Mouse (Mus musculus): ENCODE measurements at regions not wholly inside any gene's neighbourhood (a gene's known extent, or its start where the extent isn't known, plus 50 kb on each side); places are given as distances from the start of the nearest gene placed in this dataset.

DNA sequence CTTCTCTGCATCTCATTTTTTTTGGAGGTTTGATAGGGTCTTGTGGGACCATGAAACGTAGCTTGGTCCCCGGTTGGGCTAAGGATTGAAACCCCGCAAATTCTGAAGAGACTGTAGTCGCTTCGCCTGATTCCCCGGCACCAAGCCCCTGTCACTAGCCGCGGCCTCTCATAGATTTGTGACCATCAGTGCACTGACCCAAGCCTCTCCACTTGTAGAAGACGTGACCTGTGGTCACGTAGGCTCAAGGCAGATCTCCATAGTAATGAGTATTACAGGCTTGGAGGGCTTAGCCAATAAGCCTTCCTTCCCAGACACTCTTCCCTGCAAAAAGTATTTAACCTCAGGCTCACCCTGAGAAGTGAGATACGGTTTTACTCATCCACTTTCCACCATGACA is 73.3 kb downstream of the Gpr6 start:
- H3K4me2 ChIP-seq (ENCODE audit: low read depth, low read length) = no peak overlapping the region
- no peaks in the 10 kb centered on the region for H3K36me3 ChIP-seq (replicated peaks; ENCODE audit: control insufficient read depth, insufficient read depth, low read length)
- no peak overlapping the region for H3K4me3 ChIP-seq (ENCODE audit: low read depth, low read length)
- no peaks in the 10 kb centered on the region for H3K9me3 ChIP-seq (replicated peaks; ENCODE audit: control insufficient read depth, low read length)
- ATAC-seq (ENCODE audit: insufficient read depth, low read depth) (no peak), DNase-seq (ENCODE audit: low spot score) (no peak)
- no peak overlapping the region for H3K9ac ChIP-seq (replicated peaks; ENCODE audit: low read depth, low read length)
- H3K27me3 ChIP-seq (ENCODE audit: control insufficient read depth, insufficient read depth, low read length) = 0 out of 2 replicates have a peak, but pooled peaks cover 3% of the 10 kb centered on the region
- no peak overlapping the region for H3K27ac ChIP-seq (ENCODE audit: low read depth)
- no peaks in the 10 kb centered on the region for H3K4me1 ChIP-seq (ENCODE audit: control insufficient read depth, insufficient read depth)
- WGBS = 87% methylated on average over 11 of the region's 11 CpGs
- TF ChIP-seq EP300 (IDR thresholded peaks at IDR 0.05; ENCODE audit: low read depth) (no peak), CTCF (IDR thresholded peaks at IDR 0.05; ENCODE audit: low read depth) (no peak)

DNA sequence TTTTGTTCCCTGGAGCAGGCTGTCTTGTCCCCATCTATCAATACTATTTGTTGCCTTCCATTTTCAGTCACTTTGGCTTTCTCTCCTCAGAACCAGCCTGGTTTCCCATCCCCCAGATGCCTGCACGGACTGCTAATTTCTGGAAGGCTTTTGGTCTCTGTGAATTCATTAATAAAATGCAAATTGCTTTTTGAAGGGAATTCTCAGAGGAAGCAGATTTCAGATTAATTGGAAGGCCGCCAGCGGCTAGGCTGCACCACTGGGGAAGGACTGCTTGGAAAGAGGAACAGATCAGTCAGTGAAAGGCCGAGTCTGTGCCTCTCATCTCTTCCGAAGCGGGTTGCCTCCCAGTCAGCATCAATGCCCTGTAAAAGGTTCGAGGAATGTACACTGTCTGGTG is 73.8 kb downstream of the Gpr6 start:
- no peaks in the 10 kb centered on the region for H3K36me3 ChIP-seq (replicated peaks; ENCODE audit: control insufficient read depth, insufficient read depth, low read length)
- H3K4me3 ChIP-seq (ENCODE audit: low read depth, low read length) = no peak overlapping the region
- TF ChIP-seq EP300 (IDR thresholded peaks at IDR 0.05; ENCODE audit: low read depth) = no peak
- no peak for TF ChIP-seq CTCF (IDR thresholded peaks at IDR 0.05; ENCODE audit: low read depth)
- H3K27me3 ChIP-seq (ENCODE audit: control insufficient read depth, insufficient read depth, low read length) = 0 out of 2 replicates have a peak, but pooled peaks cover 3% of the 10 kb centered on the region
- no peak overlapping the region for H3K4me2 ChIP-seq (ENCODE audit: low read depth, low read length)
- H3K27ac ChIP-seq (ENCODE audit: low read depth) = no peak overlapping the region
- DNase-seq (ENCODE audit: low spot score) (no peak), ATAC-seq (ENCODE audit: insufficient read depth, low read depth) (no peak)
- H3K9me3 ChIP-seq (replicated peaks; ENCODE audit: control insufficient read depth, low read length) = no peaks in the 10 kb centered on the region
- H3K9ac ChIP-seq (replicated peaks; ENCODE audit: low read depth, low read length) = no peak overlapping the region
- no peaks in the 10 kb centered on the region for H3K4me1 ChIP-seq (ENCODE audit: control insufficient read depth, insufficient read depth)
- 64% methylated on average over 7 of the region's 7 CpGs for WGBS

DNA sequence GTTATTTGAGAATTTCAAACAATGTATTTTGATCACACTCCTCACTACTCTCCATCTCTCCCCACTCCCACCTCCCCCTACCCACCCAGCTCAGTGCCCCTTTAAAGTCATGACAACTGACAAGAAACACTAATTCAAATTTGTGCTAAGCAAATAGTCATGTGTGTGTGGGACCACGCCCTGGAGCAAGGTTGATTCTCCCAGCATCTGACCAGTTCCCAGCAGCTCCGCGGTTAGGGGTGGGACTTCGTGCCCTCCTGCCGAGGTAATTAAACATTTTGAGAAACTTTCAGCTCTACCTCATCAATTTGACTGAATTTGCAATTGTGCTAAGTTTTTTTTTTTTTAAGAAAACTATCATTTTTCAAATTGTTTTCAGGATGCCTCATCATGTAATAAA is 74.5 kb downstream of the Gpr6 start:
- no peak overlapping the region for H3K27ac ChIP-seq (ENCODE audit: low read depth)
- H3K9me3 ChIP-seq (replicated peaks; ENCODE audit: control insufficient read depth, low read length) = no peaks in the 10 kb centered on the region
- 0 out of 2 replicates have a peak, but pooled peaks cover 3% of the 10 kb centered on the region for H3K27me3 ChIP-seq (ENCODE audit: control insufficient read depth, insufficient read depth, low read length)
- H3K9ac ChIP-seq (replicated peaks; ENCODE audit: low read depth, low read length) = no peak overlapping the region
- TF ChIP-seq CTCF (IDR thresholded peaks at IDR 0.05; ENCODE audit: low read depth) = no peak
- TF ChIP-seq EP300 (IDR thresholded peaks at IDR 0.05; ENCODE audit: low read depth) = no peak
- H3K4me3 ChIP-seq (ENCODE audit: low read depth, low read length) = no peak overlapping the region
- no peaks in the 10 kb centered on the region for H3K36me3 ChIP-seq (replicated peaks; ENCODE audit: control insufficient read depth, insufficient read depth, low read length)
- H3K4me2 ChIP-seq (ENCODE audit: low read depth, low read length) = no peak overlapping the region
- WGBS = 57% methylated on average over 5 of the region's 5 CpGs
- no peaks in the 10 kb centered on the region for H3K4me1 ChIP-seq (ENCODE audit: control insufficient read depth, insufficient read depth)
- no peak for ATAC-seq (ENCODE audit: insufficient read depth, low read depth)
- no peak for DNase-seq (ENCODE audit: low spot score)

Measured in heart, postnatal 0 days (tissue).